Mouse (Mus musculus): ENCODE measurements around the gene Rhbdl3.

DNA sequence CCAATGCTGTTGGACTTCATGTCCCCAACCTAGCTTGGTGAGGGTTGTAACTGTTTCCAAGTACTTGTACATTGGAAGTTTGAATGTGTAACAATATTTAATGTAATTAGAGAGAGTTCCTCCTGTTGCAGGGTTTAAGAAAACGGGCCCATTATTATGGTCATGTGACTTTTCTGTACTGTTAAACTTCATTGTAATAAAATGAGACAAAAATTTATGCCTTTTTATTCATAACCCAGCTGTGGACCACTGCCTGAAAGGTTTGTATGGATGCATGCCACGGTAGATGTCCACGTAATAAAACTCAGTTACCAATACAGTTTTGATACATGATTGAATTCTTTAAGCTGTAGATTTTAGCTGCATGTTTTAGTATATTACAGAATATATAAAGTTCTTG, 95.2 kb downstream of the Rhbdl3 start:
- TF ChIP-seq CTCF (IDR thresholded peaks at IDR 0.05; ENCODE audit: borderline replicate concordance, insufficient read depth, low read length) (no peak), POLR2A (IDR thresholded peaks at IDR 0.05; ENCODE audit: low read depth, low read length) (no peak)

All from embryonic fibroblast, embryonic 13.5 days (primary cell).